Mouse (Mus musculus) adrenal gland, postnatal 36 days (tissue): ENCODE results near the gene Tjp1. TPM values are rescaled to one million over a fixed set of nuclear protein-coding genes. Genes with fewer than 3 reads are reported as not detected.

Experiments used
- DNase-seq, 2 experiments: peaks; one replicate each; pipeline ENCODE4 v3.0.0; 2021; ENCODE audit warnings: mixed read lengths in 1 of 2
- long read RNA-seq, 2 experiments: library from polyadenylated mRNA; stranded (forward); transcript quantifications; one replicate each; pipeline ENCODE4 v2.0.0; 2021; ENCODE audit warnings: borderline sequencing depth in 2 of 2
- total RNA-seq, 2 experiments: library from RNA; stranded (reverse); gene quantifications; 2 replicates each; pipeline ENCODE4 v1.2.3; 2021

The Tjp1 gene
- 10 to 100 TPM; 86.5 to 89.9 TPM for total RNA-seq
- long read RNA-seq, experiment 1, partial matches to known transcripts = 6 of 7 reads
- long read RNA-seq, experiment 1, other reads (novel, unspliced or antisense) = 1 of 7 reads
- long read RNA-seq, experiment 2, partial matches to known transcripts = 1 of 1 reads
- long read RNA-seq, experiment 2, other reads (novel, unspliced or antisense) = 0 of 1 reads

DNA sequence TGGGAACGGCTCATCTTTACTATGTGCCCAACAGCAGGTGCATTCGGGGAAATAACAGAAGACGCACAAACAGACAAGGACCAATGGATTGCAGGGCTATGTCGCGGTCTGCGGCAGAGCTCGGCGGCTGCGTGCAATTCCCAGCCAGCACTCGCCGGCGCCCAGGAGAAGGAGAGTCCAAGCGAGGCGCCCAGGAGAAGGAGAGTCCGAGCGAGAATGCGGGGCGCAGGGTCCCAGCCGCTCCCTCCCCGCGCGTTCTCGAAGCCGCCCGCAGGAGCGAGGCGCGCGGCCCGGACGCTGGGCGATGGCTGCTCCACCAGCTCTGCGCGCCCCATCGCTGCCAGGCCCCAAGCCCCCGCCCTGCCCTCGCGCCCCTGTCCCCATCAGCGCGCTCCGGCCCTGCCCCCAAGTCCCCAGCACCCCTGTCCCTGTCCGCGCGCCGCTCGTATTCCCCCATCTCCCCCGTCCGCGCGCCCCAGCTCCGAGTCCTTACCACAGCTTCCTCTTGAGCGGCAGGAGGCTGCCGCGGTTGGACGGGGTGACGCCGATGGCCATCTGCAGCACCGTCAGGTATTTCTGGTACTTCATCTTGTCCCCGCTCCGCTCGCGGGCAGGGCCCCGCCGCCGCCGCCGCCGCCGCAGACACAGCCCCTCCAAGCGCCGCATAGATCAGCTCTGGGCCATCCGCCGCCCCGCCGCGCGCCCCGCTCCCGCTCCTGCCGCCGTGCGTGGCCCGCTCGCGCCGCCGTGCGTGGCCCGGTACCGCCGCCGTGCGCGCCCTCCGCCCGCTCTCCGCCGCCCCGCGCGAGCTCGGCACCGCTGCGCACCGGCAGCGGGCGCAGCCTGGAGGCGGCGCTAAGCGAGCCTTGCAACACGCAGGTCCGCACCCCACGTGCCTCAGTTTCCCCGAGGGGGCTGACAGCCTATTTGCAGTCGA, at the start of gene Tjp1:
Gene Tjp1, minus strand, starts transcription at position 711 of the 937 bp plus-strand sequence.
- DNase-seq = peak in 1 of 2 experiments; percentile 7

DNA sequence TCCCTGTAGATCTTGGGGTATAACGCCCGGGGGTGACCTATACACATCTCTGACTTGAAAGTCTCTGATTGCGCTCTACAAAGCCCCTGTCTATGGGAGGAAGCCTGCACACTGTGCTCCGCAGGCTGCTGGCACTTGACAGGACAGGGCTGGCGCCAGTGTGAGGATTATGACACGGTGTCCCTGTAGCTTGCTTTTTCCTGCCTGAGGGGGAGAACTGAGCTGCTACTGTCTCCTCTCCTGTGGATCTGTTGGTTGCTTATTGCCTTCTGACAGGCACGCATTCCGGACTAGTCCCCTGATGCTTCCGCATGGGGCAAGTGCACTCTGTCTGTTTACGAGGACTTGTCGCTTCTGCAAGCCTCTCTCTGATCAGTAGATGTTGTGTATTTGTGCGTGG, 49.5 kb upstream of the Tjp1 start:
- DNase-seq = peak in 1 of 2 experiments; percentile 26

DNA sequence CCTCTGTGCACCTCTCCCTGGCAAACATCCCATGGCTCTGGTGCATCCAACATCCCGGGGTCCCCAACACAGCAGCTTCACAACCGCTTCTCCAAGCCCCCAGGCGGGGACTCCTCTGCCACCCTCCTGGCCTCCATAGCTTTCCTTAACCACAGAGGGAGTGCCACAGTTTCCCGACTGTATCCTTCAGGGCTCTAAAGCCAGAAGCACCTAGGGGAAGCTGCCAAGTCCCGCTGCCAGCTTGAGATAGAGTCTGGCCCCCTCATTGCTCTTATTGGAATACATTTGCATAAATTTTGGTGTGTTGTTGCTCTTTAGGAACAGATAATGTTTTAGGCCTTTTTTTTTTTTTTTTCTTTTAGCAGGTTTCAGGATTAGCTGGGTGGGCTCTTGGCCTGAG, 45.1 kb upstream of the Tjp1 start:
- DNase-seq = no peak

DNA sequence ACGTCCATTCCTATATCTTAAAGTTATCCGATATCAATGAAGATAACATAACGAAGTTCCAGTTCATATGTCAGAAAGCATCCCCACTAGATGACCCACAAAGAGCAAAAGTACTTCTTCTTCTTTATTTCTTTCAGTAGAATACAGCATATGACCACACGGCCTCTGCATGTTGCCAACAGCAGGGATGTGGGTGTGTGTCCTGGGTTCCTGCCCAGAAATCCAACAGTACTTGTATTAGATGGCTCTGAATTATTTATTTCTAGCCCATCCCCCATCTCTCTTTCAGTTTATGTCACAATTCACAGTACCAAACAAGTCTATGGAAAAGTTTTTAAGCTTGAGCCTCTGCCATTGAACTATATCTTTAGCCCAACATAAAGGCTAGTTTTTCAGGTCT, 43.1 kb upstream of the Tjp1 start:
- DNase-seq = no peak

DNA sequence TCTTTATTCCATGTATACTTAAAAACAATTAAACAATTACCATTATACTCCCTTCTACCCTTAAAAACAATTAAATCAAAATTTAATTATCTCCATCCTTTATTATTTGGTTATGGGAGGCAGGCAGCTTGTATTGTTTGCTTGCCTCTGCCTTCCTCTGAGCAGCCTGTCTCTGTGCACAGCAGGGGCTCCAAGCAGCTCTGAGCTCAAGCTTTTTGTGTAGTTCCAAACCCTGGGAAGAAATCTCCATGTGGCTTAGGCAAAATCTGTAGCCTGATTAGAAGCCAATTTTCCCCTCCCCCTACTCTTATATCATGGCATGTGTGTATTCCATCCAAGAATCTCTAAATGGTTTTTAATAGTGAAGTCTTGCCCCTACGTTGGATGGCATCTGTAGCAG, 28.4 kb upstream of the Tjp1 start:
- DNase-seq = no peak

DNA sequence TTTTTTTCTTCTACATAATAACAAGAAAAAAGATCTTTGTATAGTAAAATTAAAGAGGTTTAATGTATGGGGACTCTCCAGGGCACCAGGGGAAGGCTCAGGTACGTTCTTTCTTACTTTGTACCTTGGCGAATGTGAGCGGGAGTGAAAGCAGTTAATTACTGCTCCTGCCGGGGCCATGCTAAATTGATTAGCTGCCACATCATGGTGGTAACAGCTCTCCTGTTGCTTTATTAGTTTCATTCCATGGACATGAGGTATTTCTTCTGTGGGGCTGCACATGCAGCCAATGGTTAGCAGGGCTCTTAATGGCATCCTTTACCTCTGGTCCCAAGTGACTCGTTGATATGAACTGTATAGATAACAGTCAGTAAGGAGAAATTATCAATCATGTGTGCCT, 18.2 kb upstream of the Tjp1 start:
- no peak for DNase-seq

DNA sequence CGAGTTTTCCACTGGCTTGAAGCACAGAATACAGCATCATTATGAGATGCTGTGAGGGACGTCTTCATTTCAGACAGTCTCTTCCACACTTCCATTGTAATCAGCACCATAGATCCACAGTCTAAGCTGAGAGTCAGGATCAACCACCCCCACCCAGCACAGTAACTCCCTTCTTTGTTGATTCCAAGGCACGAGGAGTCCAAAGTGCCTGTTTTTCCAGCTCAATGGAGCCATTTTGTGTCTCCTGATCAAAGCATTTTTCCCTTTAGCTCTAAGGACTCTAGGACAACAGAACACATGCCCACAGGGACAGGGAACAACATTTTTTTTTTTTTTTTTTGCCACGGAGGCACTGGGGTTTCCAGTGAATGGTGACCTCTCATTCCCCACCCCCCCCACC, 5.1 kb upstream of the Tjp1 start:
- no peak for DNase-seq

DNA sequence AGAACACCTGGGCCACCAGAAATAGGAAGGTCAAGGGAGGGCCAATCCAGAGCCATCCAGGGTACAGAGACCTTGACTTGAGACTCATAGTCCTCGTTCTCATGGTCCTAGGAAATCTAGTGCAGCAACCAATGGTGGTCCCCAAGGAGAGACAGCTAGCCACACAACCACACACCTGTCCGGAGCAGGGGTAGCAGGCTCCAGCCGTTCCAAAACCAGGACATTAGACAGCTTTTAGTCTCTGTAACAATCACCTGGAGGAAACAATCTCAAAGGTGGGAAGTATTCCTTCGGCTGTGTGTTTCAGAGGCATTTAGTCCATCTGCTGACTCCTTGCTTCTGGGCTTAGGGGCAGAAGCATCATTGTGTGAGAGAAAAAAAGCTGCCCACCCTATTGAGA, 4.5 kb downstream of the Tjp1 start:
- no peak for DNase-seq

DNA sequence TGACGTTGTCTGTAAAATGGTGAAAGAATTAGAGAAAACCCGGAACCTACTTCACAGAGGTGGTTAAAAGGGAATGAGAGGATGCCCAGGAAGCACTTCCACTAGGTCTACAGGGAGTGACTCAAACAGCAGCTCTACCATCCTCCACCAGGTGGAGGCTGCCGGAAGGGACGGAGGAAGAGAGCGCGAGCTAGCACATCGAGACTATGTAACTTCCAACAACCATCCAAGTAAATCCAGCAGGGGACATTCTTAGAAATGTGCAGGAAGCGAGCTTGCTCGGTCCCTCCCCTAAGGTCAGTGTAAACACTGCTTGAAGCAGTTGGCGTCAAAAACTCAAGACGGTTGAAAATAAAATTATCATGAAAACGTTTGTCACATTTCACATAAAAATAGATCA, 5.1 kb downstream of the Tjp1 start:
- no peak for DNase-seq

DNA sequence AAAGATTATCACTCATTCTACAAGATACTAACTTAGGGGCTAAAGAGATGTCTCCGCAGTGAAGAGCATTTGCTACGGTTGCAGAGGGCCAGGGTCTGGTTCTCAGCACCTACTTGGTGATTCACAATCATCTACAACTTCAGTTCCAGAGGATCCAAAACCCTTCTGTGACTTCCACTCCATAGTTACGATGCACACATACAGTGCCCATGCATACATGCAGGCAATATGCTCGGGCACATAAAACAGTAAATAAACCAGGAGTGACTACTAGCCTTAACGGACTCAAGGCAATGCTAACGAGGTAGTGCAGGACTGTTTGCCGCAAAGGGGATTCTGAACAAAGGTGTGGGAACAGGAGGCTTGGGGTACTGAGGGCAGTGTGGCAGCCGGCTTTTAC, 7.0 kb downstream of the Tjp1 start:
- DNase-seq = no peak

DNA sequence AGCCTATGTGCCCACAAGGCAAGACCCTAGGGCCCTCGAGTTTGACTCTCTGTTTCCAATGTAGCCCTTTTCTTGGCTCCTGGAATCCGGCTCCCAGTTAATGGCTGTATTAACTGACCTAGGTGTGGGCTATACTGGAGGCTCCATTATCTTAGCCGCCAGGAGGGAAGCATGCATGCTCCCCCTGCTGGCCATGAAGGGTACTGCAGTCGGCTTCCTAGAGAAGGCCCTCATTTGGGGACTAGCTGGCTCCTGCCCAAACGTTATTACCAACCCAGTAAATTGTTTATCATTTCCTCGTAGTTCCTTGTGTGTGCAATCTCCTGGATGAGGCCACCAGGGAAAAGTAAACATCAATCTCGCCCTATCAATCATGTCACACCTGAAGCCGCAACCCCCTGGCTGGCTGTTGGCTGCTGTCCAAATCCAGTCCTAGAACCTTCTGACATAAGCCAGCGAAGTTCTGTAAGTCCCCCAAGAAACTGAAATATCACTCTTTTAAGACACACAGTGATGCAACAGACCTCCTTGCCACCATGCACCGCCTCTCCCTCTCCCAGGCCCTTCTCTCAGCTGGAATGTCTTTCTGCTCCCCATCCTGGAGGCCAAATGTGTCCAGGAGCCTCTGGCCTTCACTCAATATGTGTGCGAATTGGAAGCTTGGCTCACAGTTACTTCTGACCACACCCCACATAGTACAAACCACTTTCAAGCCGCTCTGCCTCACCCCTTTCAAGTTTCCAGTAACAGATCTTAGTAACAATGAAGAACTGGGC, 7.6 kb downstream of the Tjp1 start:
- peak; percentile 70 to 79 for DNase-seq

DNA sequence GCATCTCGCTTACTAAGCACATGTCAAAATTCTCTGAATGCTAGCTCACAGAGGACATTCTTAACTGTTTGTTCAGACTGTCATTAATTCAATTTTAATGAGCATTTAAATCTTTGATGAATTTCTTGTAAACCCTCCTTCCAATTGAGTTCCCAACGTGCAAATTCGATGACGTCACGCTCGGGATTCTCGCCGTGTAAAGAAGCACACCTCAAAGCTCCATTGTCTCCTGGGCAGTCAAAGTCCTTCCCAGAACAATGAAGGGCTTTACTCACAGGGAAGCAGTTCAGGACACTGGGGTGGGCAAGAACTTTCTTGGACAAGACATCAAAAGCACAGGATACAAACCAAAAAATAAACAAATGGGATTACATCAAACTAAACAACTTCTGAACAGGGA, 10.7 kb downstream of the Tjp1 start:
- DNase-seq = no peak

DNA sequence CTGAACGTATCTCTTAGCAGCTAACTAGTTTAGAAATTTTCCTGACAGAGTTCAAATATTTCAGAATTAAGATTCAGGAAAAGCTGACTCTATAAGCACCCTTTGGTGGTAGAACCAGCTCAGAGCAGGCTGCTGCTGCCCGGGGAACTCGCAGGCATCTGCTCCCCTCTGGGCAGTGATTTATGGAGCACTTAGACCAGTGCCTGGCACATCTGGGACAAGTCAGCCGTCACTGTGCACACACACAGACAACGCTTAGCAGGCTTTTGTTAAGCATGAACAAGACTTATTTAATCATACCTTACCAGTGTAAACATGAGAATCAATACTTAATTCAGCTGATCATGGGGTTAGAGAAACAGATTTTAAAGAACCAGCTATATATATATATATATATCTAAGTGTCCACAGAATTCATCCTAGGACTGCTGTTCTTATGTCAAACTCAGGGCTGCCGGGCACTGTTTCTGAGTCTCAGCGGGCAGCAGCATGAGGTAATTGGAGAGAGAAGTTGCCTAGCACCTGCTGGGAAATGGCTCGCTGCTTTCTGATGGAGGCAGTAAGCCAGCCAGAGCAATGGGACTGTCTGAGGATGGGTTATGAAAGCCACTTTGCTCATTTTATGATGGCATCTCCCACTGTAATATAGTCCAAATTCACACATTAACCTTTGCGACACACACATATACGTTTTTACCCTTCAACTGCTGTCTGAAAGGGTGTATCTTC, 14.0 kb downstream of the Tjp1 start:
- no peak for DNase-seq

DNA sequence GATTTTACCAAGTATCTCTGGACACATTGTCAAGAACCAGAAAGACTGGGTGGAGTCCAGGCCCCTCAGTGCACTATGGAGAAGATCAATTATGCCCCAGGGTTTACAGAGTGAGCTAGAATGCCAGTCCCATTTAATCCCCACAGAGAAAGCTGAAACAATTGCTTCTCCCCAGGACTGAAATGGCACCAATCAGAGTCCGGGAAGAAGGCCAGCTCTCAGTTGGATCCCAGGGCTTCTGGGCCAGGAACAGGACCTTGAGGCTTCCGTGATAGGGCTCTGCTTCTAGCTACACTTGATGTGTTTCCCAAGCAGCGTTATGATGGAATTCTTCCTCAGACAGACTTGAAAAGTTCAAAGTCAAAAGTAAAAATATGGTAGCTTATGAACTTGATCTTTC, 18.2 kb downstream of the Tjp1 start:
- peak; percentile 47 to 63 for DNase-seq

DNA sequence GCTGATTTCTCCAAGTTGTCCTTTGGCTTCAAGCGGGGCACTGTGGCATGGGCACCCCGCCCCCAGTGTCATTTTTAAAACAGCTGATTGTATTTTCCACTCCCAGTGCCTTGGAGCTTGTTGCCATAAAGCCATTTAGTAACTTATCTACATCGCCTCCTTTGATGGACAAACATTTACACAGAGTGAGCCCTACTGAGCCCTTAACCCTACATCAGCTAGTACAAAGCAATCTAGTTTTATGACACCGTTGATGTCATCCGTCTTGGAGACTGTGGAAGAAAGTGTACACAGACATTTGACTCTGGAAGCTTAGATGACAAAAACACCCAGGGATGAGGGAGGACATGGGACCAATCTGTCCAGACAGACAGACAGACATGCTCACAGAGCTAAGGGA, 20.2 kb downstream of the Tjp1 start:
- DNase-seq = no peak

DNA sequence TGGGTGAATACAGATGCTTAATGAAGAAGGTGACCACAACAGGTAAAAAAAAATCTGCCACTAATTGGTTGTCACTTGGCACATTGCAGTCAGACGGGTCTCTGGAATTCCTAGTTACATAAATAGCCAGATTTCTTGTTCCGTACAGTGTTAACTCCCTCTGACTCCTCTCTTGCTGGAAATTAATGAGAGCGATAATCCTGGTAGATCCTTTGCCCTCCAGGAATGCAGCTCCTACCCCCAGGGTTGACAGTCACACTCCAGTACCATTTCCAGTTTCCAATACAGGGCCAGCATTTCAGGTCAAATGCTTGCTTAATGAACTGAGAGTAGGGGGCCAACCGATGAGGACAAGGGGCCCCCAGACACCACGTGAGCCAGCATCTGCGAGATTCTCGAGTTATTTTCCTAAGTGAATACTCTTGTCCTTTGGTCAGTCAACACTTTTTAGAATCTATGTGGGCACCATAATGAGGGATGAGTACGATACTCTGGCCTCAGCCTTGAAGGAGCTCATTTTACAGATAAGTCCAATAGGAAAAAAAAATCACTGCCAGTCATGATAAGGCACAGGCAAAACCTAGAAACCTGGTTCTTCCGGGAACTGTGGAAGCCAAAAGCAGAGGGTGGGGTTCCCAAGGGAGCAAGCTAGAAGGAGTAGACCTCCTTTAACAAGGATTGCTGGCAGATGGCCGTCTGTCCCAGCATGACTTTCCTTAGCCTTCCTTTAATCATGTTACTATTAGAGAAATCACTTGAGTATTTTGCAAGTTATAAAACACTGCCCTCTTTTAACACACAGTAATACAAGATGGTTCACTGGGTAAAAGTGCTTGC, 24.9 kb downstream of the Tjp1 start:
- DNase-seq = no peak

DNA sequence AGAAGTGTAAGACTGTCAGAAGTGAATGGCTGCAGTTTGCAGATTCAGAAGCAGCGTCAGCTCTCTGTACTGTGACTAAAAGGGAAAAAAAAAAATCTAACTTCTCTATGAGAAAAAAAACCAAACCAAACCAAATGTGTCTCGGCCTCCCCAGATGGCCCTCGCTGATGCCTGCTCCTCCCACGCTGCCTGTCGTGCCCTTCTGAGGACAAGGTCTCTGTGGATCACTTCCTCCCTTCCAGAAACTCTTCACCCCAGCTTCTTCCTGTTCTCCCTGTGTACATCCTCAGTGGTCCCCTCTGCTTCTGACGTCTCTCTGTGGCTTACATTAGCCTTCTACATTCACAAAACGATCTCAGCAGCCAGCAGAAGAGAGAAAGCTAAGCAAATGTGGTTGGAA, 26.8 kb downstream of the Tjp1 start:
- DNase-seq = no peak

DNA sequence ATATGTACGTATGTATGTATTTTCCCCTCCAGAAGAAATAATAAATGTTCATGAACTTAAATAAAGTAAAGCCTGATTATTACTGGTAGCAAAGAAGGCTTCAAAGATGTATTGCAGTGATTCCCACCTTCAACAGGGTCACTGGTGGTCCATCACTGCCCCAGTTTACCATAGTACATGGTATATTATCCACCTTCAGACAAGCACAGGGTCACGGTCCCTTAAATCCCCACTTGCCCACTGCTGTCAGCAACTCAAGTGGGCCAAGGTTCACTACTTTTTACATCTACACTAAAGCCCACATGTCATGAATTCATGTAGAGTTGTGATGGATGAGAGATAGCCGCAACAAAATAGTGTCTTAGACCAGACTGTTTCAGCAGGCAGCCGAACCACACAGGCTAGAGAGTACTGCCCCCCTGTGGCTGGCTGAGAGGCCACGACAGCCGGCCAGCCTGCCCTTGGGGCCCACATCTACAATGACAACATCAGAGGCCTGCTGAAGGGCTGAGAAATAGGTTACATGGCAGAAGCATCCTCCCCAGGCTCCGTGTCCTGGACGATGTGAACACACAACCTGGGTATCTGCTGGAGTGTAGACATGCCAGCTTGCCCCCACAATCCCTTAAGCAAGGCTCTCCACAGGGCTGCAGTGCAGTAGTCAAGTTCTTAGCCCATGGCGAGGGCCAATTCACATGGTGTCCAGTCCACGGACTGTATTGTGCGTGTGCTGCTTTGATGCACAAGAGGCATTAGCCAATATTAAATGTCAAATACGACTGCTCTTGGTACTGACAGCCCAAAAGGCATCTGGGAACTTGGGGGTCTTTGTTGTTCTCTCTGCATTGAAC, 29.6 kb downstream of the Tjp1 start:
- DNase-seq = peak; percentile 88 to 92

DNA sequence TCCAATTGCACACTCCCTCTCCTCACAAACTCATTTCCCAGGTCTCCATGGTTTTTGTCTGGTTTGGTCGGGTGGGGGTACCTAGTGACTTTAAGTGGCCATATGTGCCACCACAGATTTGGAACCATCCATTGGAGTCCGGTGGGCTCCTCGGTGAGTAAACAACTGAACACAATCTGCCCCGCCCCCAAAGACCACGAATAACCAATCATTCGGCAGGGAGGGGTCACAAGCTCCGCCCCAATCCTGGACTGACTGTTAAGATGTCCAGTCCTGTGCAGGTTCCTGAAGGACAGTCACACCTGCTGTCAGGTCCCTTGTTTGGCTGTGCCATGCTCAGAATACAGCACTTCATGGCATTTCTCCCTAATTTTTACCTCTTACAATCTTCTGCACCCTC, 37.1 kb downstream of the Tjp1 start:
- no peak for DNase-seq

DNA sequence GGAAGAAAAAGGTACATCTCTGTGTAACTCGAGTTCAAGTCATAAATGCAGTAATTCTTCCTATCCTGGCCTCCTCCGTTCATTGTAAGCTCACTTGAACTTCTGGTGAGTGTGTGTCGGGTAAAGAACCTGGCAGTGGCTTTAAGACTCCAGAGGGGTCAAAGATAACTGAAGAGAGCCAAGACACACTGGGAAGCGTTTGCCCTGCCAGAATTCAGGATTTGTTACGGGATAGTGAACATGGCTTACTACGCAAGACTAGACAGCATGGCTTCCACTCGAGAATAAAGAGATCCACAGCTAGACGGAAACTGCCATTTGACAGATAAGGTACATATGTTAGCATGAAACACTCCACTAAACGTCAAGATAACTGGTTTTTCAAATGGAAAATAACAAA, 37.8 kb downstream of the Tjp1 start:
- DNase-seq = no peak
